Mouse (Mus musculus): ENCODE results near the gene Sclt1.

Gene Sclt1

DNA sequence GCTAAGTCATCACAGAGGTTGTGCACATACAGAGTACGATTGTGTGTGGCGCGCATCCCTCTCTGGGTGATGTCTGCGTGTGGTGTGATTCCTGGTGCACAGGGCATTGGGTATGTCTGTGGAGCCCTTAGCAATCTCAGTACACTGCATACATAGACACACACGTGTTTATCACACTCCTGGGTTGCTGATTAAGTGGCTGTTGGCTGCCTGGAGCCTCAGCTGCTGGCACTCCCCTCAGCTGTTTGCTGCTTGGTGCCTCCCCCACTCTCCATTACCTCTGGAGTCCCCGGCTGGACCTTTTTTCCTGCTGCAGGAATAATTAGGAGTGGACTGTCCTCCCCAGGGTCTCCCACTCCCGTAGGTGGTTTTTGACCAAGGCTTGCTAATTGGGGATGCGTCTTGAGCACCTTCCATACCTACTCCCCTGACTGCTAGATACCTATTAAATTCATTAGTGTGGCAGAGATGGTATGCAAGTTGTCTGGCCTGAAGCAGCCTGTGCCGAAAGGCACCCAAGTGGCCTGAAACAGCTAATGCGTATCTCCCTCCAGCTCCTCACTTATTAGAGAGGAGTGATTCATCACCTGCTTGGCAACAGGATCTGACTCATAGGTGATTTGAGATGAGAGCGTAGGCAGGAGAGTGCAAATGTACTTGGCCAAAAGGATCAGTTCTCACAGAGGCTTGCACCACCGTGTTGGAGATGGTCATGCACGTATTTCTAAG lies 136.5 kb downstream of the Sclt1 start:
- no peak for DNase-seq

GRCm38 (mm10) chr3:41604629-41605321 lies 137.5 kb downstream of the Sclt1 start:
- no peak for DNase-seq

DNA sequence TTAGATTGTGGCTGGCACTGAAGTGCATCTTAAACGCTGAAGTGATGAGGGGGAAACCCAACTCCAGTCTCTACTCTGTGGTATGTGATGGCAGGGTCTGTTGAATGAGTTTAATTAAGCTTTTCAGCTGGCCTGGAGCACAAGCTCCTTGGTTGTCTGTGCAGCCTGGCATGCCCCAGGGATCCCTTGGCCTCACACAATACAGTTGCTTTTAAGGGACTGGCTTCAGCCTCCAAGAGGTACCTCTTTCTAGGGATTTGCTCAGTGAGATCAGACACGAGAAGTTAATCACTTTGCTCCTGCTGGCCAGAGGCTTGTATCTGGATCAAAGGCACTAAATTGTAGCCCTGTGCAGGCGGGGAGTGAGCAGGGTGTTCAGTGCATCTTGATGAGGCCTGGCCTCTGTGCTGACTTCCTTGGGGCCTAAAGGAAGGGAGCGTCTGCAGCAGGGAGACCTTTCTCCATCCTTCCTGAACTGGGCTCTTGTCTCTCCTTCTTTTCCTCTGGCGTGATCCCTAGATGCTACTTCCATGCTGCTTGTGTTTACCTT lies 138.8 kb downstream of the Sclt1 start:
- DNase-seq: no peak

- no peak for DNase-seq
Observed at GRCm38 (mm10) chr3:41602933-41603332, 139.4 kb downstream of the Sclt1 start.

DNA sequence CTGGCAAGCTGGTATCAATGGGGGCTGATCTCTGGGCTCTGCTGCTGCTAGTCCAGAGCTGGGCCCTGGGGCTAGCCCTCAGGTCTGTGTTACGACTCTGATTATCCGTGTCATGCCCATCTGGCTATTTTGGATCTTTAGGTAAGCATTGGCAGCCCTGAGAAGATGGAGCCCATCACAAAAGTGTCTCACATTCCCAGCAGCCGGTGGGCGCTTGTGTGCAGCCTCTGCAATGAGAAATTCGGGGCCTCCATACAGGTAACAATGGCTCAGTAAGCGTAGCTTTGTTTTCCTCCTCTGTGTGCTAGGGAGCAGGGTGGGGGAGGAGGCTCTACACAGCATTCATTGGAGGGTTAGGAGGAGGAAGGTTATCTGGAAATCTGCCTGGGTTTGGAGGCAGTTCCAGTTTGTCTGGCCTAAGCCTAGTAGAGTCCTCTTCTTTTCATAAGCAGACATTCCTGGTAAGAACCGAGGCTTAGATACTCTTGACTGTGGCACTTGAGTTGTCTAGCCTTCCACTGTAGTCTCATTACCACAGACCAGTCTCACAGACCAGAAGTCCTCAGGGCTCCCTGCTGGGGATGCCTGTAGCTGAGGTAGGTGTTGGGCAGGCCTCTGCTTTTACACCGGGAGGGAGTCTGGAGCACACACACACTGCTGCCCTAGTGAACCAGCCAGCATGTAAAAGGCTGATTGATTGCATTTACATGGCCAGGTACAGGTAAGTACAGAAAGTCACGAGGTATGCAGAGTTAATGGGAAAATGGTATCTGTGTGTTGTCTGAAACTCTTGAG lies 140.9 kb downstream of the Sclt1 start:
- DNase-seq: no peak

- DNase-seq: peak; percentile 73
Observed at GRCm38 (mm10) chr3:41599806-41600589, 142.3 kb downstream of the Sclt1 start.

DNA sequence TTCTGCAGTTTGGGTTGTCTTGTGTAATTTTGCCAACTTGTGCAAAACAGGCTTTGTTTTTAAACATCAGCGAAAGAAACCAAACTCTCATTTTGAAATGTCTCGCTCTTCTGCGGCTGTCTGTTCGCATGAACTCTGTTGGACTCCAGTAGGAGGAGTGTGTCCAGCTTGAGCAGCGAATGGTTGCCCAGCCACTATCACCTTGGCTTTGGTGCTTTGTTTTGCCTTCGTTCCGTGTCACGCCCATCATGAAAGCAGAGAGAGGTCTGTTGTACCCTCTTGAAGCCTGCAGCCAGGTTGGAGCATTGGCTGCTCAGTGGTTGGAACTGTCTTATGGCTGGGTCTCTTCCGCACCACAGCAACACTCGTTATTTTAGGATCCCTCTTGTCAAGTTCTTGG lies 143.1 kb downstream of the Sclt1 start:
- peak; percentile 7 for DNase-seq

GRCm38 (mm10) chr3:41598412-41598811 lies 143.9 kb downstream of the Sclt1 start:
- peak; percentile 23 for DNase-seq

- DNase-seq: no peak
Observed at GRCm38 (mm10) chr3:41597036-41597435, 145.3 kb downstream of the Sclt1 start.

GRCm38 (mm10) chr3:41595010-41595409 lies 147.3 kb downstream of the Sclt1 start:
- no peak for DNase-seq

- DNase-seq: peak; percentile 66
Observed at GRCm38 (mm10) chr3:41594097-41594879, 148.0 kb downstream of the Sclt1 start.

DNA sequence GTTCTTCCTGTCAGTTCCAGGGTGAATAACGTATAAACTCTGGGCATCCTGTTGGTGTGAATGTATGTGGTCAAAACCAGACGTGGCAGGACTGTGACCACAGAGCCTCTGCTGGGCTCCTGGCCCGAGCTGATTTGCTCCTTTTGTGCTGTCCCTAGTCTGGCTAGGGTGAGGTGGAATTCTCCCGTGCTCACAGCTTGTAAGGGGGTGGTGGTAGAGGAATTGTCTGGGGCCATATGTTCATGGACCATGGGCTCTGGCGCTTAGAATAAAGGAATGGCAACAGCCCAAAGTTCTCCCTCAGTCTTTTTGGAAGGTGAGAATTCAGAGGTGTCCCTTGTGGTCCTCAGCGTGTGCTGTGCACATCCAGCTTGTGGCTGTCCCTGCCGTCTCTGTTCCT lies 149.5 kb downstream of the Sclt1 start:
- no peak for DNase-seq

DNA sequence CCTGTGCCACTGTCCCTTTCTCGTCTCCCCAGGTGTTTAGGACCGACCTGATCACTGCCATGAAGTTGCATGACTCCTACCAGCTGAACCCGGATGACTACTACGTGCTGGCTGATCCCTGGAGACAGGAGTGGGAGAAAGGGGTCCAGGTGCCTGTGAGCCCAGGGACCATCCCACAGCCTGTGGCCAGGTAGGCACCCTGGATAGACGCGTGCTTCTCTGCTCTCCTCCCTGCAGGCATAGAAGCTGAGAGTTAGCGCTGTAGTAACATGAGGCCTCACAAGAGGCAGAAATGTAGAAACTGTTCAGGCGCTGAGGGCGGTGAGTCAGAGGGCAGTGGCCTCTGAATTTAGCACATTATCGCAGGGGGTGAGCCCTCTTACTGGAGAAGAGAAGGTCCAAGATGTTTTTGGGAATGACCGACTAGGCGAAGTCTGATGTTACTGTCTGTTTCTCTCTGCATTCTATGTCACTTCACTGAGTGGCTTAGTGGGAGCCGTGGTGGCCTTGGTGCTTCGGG lies 150.6 kb downstream of the Sclt1 start:
- DNase-seq: no peak

DNA sequence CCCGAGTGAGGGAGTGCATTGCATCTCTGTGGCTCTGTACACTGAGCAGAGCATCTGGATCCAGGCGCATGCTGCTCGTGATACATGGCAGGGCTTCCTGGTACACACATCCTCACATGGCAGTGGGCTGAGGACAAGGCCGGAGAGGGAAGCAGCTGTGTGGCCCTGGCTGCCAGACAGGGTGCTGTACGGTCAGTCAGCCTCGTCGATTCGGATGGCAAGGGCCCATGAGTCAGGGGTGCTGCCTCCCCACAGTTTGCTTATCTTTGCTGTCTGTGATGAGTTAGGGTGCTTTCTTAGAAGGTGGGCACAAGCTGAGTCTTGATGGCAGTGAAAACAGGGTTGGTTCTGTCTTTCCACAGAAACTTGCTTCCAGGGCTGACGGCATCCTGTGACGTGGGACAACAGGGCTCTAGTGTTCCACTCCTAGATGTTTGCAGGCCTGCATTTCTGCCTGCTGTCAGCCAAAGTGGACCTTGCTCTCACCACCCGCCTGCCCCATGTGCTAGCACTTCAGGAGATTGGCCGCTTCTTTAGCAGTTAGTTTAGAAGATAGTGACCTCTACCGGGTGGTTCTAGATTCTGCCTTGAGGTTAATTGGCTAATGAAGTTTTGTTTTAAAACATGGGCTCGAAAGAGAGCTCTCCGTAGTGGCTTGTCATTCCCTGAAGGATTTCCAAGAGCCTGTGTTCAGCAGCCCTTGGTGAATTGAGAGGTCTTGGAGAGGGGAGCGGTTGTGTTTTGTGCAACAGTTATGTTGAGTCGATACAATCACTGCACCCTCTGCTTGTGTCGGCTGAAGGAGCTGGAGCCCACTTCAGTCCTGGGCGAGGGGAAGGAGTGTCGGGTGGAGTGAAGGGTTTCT lies 151.4 kb downstream of the Sclt1 start:
- DNase-seq: peak; percentile 85

- DNase-seq: no peak
Observed at GRCm38 (mm10) chr3:41589988-41590387, 152.3 kb downstream of the Sclt1 start.

DNA sequence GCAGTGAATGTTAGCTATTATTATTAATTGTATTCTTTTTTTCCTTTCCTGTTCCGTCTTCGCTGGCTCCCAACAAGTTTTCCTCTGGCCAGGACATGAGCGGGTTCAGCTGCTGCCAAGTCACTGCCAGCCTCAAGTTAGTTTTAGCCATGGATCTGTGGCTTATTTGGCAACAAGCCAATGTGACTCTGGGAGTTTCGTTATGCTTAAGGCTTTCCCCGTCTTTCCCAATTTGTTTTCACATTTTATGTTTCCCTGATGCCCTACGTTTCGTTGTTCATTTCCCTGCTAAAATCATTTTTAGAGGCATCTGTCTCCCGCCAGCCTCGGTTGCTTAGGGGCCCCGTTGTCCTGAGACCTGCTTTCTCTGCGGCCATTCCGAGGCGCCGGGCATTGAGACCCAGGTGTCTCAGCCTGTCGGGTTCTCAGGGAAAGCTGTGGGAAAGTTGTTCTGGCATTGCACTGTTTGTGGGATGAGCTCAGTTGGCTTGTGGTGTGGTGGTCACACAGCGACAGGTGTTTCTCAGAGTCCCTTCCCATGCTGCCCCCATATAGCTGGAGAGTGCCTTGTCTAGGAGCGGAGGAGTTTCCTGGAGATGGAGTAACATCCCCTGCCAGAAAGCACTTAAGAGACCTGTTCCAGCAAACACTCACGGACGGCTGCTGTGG lies 152.9 kb downstream of the Sclt1 start:
- DNase-seq: no peak

GRCm38 (mm10) chr3:41588495-41588894 lies 153.8 kb downstream of the Sclt1 start:
- DNase-seq: no peak

- peak; percentile 64 for DNase-seq
Observed at GRCm38 (mm10) chr3:41587588-41587987, 154.7 kb downstream of the Sclt1 start.

GRCm38 (mm10) chr3:41586917-41587316 lies 155.4 kb downstream of the Sclt1 start:
- DNase-seq: peak; percentile 58

- DNase-seq: no peak
Observed at GRCm38 (mm10) chr3:41586330-41586729, 156.0 kb downstream of the Sclt1 start.

Measured in kidney, adult 11 months (tissue).